Mouse (Mus musculus): ENCODE measurements around the gene Rdh5.

GRCm38 (mm10) chr10:128920736-128921161 is 1.9 kb downstream of the Rdh5 start:
- TF ChIP-seq POLR2A (IDR thresholded peaks at IDR 0.05; ENCODE audit: borderline replicate concordance, extremely low read depth, insufficient read depth, insufficient read length, poor library complexity, severe bottlenecking) = no peak
- TF ChIP-seq CTCF (IDR thresholded peaks at IDR 0.05; ENCODE audit: borderline replicate concordance, extremely low read depth, insufficient read depth, insufficient read length) = no peak

Data from brain, embryonic 14.5 days (tissue).